Mouse (Mus musculus) MEL (cell line): ENCODE results near the gene Adck2. TPM values are rescaled to one million over a fixed set of nuclear protein-coding genes. Genes with fewer than 3 reads are reported as not detected.

Experiments
- DNase-seq: peaks from one replicate; pipeline ENCODE4 v3.0.0; 2011; ENCODE audit warnings: low read depth, low spot score
- H3K27ac ChIP-seq: 2 replicates; pipeline ENCODE4 v1.5.1; 2012; ENCODE audit warnings: low read depth, mild to moderate bottlenecking, control low read depth, low read length, moderate library complexity; ENCODE audit not compliant: control insufficient read depth
- H3K27me3 ChIP-seq, 2 experiments: fragments of 150-350 bp in 1 of 2; sonication (generic) in 1 of 2; 2 replicates each; pipeline ENCODE4 v1.6.1; 2012; ENCODE audit warnings: low read length in 2 of 2, mild to moderate bottlenecking in 2 of 2, improper control_type of control experiment in 1 of 2, moderate library complexity in 1 of 2; ENCODE audit not compliant: insufficient read depth in 2 of 2, control insufficient read depth in 1 of 2
- H3K36me3 ChIP-seq, 2 experiments: 2 replicates each; pipeline ENCODE4 v1.6.1; 2012 to 2014; ENCODE audit warnings: low read length in 2 of 2, improper control_type of control experiment in 1 of 2, inconsistent platforms in 1 of 2, mild to moderate bottlenecking in 1 of 2; ENCODE audit not compliant: insufficient read depth in 2 of 2, control insufficient read depth in 1 of 2
- H3K4me1 ChIP-seq, 2 experiments: fragments of 150-350 bp in 1 of 2; sonication (generic) in 1 of 2; 2 replicates each; pipeline ENCODE4 v1.6.1; 2012; ENCODE audit warnings: low read length in 2 of 2, improper control_type of control experiment in 1 of 2, mild to moderate bottlenecking in 1 of 2; ENCODE audit not compliant: insufficient read depth in 2 of 2, control insufficient read depth in 1 of 2
- H3K4me3 ChIP-seq, 2 experiments: fragments of 150-350 bp in 1 of 2; sonication (generic) in 1 of 2; 2 replicates each; pipeline ENCODE4 v1.5.1; 2012; ENCODE audit warnings: low read depth in 2 of 2, low read length in 2 of 2, mild to moderate bottlenecking in 2 of 2, moderate library complexity in 2 of 2, control low read depth in 1 of 2, improper control_type of control experiment in 1 of 2; ENCODE audit not compliant: control insufficient read depth in 1 of 2, insufficient read depth in 1 of 2
- H3K79me2 ChIP-seq: 2 replicates; pipeline ENCODE4 v1.6.1; 2012; ENCODE audit warnings: mild to moderate bottlenecking, low read length, moderate library complexity; ENCODE audit not compliant: control insufficient read depth, poor library complexity, insufficient read depth
- H3K9ac ChIP-seq: 2 replicates; pipeline ENCODE4 v1.6.1; 2012; ENCODE audit warnings: low read depth, mild to moderate bottlenecking, control low read depth, low read length, moderate library complexity; ENCODE audit not compliant: control insufficient read depth, poor library complexity, severe bottlenecking
- H3K9me3 ChIP-seq: fragments of 150-350 bp; sonication (generic); replicated peaks from 2 replicates; pipeline ENCODE4 v1.6.1; 2012; ENCODE audit warnings: mild to moderate bottlenecking, low read length, improper control_type of control experiment, moderate library complexity; ENCODE audit not compliant: insufficient read depth
- BHLHE40 ChIP-seq: IDR thresholded peaks from 2 replicates; pipeline ENCODE4 v1.6.1; 2012; ENCODE audit warnings: low read depth, mild to moderate bottlenecking, inconsistent platforms, low read length, improper control_type of control experiment, borderline replicate concordance
- CHD1 ChIP-seq: IDR thresholded peaks from 2 replicates; pipeline ENCODE4 v1.6.1; 2012; ENCODE audit warnings: low read depth, mild to moderate bottlenecking, inconsistent platforms, low read length, improper control_type of control experiment
- CHD2 ChIP-seq: IDR thresholded peaks from 2 replicates; pipeline ENCODE4 v1.6.1; 2011; ENCODE audit warnings: low read length, improper control_type of control experiment
- CTCF ChIP-seq, 3 experiments: IDR thresholded peaks in 2 of 3; conservative IDR thresholded peaks in 1 of 3; 2 replicates each; pipeline ENCODE4 v1.5.1; 2011 to 2012; ENCODE audit warnings: low read length in 3 of 3, low read depth in 2 of 3, mild to moderate bottlenecking in 2 of 3, improper control_type of control experiment in 1 of 3, inconsistent platforms in 1 of 3, mixed read lengths in 1 of 3, moderate library complexity in 1 of 3; ENCODE audit not compliant: control insufficient read depth in 1 of 3, insufficient read depth in 1 of 3, poor library complexity in 1 of 3, severe bottlenecking in 1 of 3
- E2F4 ChIP-seq: IDR thresholded peaks from 2 replicates; pipeline ENCODE4 v1.6.1; 2011; ENCODE audit warnings: low read depth, low read length, improper control_type of control experiment, borderline replicate concordance
- ELF1 ChIP-seq: IDR thresholded peaks from 2 replicates; pipeline ENCODE4 v1.6.1; 2014; ENCODE audit warnings: low read depth, mild to moderate bottlenecking, inconsistent platforms, low read length, improper control_type of control experiment, moderate library complexity
- EP300 ChIP-seq, 2 experiments: IDR thresholded peaks; 2 replicates each; pipeline ENCODE4 v1.6.1; 2011; ENCODE audit warnings: improper control_type of control experiment in 2 of 2, low read length in 2 of 2, low read depth in 1 of 2, mild to moderate bottlenecking in 1 of 2
- ETS1 ChIP-seq: IDR thresholded peaks from 2 replicates; pipeline ENCODE4 v1.6.1; 2012; ENCODE audit warnings: low read depth, mild to moderate bottlenecking, inconsistent platforms, low read length, improper control_type of control experiment, moderate library complexity
- GABPA ChIP-seq: IDR thresholded peaks from 2 replicates; pipeline ENCODE4 v1.6.1; 2012; ENCODE audit warnings: low read depth, mild to moderate bottlenecking, inconsistent platforms, low read length, improper control_type of control experiment, moderate library complexity
- GATA1 ChIP-seq: IDR thresholded peaks from 2 replicates; pipeline ENCODE4 v1.6.1; 2011; ENCODE audit warnings: low read depth, low read length, improper control_type of control experiment
- HCFC1 ChIP-seq: IDR thresholded peaks from 2 replicates; pipeline ENCODE4 v1.6.1; 2012; ENCODE audit warnings: low read depth, mild to moderate bottlenecking, inconsistent platforms, low read length, improper control_type of control experiment, moderate library complexity
- JUND ChIP-seq: IDR thresholded peaks from 2 replicates; pipeline ENCODE4 v1.6.1; 2011; ENCODE audit warnings: low read depth, mild to moderate bottlenecking, improper control_type of control experiment, low read length
- KAT2A ChIP-seq: conservative IDR thresholded peaks from 2 replicates; pipeline ENCODE4 v1.6.1; 2012; ENCODE audit warnings: low read depth, low read length, improper control_type of control experiment, inconsistent platforms
- MAX ChIP-seq: IDR thresholded peaks from 2 replicates; pipeline ENCODE4 v1.6.1; 2011; ENCODE audit warnings: low read length, improper control_type of control experiment
- MAZ ChIP-seq: IDR thresholded peaks from 2 replicates; pipeline ENCODE4 v1.6.1; 2012; ENCODE audit warnings: low read depth, mild to moderate bottlenecking, inconsistent platforms, low read length, improper control_type of control experiment
- MEF2A ChIP-seq: IDR thresholded peaks from 2 replicates; pipeline ENCODE4 v1.6.1; 2014; ENCODE audit warnings: low read depth, mild to moderate bottlenecking, inconsistent platforms, low read length, improper control_type of control experiment; ENCODE audit not compliant: poor library complexity, insufficient replicate concordance, severe bottlenecking; ENCODE audit errors: extremely low read depth
- MXI1 ChIP-seq: IDR thresholded peaks from 2 replicates; pipeline ENCODE4 v1.6.1; 2011; ENCODE audit warnings: mild to moderate bottlenecking, low read depth, low read length, improper control_type of control experiment
- MYC ChIP-seq: IDR thresholded peaks from 2 replicates; pipeline ENCODE4 v1.6.1; 2011; ENCODE audit warnings: low read depth, mild to moderate bottlenecking, low read length, improper control_type of control experiment, moderate library complexity
- NELFE ChIP-seq: IDR thresholded peaks from 2 replicates; pipeline ENCODE4 v1.6.1; 2011; ENCODE audit warnings: low read depth, low read length, improper control_type of control experiment
- NRF1 ChIP-seq: IDR thresholded peaks from 2 replicates; pipeline ENCODE4 v1.6.1; 2014; ENCODE audit warnings: low read depth, mild to moderate bottlenecking, inconsistent platforms, low read length, improper control_type of control experiment, moderate library complexity; ENCODE audit not compliant: poor library complexity, insufficient read depth, severe bottlenecking
- POLR2A ChIP-seq, 2 experiments: IDR thresholded peaks; 2 replicates each; pipeline ENCODE4 v1.6.1; 2011 to 2012; ENCODE audit warnings: low read length in 2 of 2, mild to moderate bottlenecking in 2 of 2, control low read depth in 1 of 2, improper control_type of control experiment in 1 of 2, low read depth in 1 of 2, moderate library complexity in 1 of 2; ENCODE audit not compliant: control insufficient read depth in 1 of 2, insufficient read depth in 1 of 2, poor library complexity in 1 of 2
- POLR2AphosphoS2 ChIP-seq: IDR thresholded peaks from 2 replicates; pipeline ENCODE4 v1.6.1; 2011; ENCODE audit warnings: low read length, improper control_type of control experiment
- POLR2AphosphoS5 ChIP-seq: IDR thresholded peaks from 2 replicates; pipeline ENCODE4 v1.6.1; 2012; ENCODE audit warnings: low read depth, borderline replicate concordance, mild to moderate bottlenecking, inconsistent platforms, low read length, moderate library complexity, mixed read lengths
- RAD21 ChIP-seq: IDR thresholded peaks from 2 replicates; pipeline ENCODE4 v1.6.1; 2011; ENCODE audit warnings: mild to moderate bottlenecking, low read depth, low read length, improper control_type of control experiment
- RCOR1 ChIP-seq: IDR thresholded peaks from 2 replicates; pipeline ENCODE4 v1.6.1; 2012; ENCODE audit warnings: low read depth, mild to moderate bottlenecking, inconsistent platforms, low read length, improper control_type of control experiment
- SMC3 ChIP-seq: IDR thresholded peaks from 2 replicates; pipeline ENCODE4 v1.6.1; 2011; ENCODE audit warnings: low read depth, low read length, improper control_type of control experiment
- TAL1 ChIP-seq: IDR thresholded peaks from 2 replicates; pipeline ENCODE4 v1.6.1; 2012; ENCODE audit warnings: mild to moderate bottlenecking, inconsistent platforms, low read length, moderate library complexity, mixed read lengths
- TBP ChIP-seq: IDR thresholded peaks from 2 replicates; pipeline ENCODE4 v1.8.0; 2011; ENCODE audit warnings: low read depth, low read length, improper control_type of control experiment
- TCF12 ChIP-seq: IDR thresholded peaks from 2 replicates; pipeline ENCODE4 v1.6.1; 2014; ENCODE audit warnings: low read depth, mild to moderate bottlenecking, inconsistent platforms, low read length, improper control_type of control experiment, moderate library complexity
- UBTF ChIP-seq: IDR thresholded peaks from 2 replicates; pipeline ENCODE4 v1.6.1; 2012; ENCODE audit warnings: low read depth, mild to moderate bottlenecking, inconsistent platforms, low read length, improper control_type of control experiment, moderate library complexity, borderline replicate concordance; ENCODE audit not compliant: insufficient read depth
- USF1 ChIP-seq: IDR thresholded peaks from 2 replicates; pipeline ENCODE4 v1.6.1; 2014; ENCODE audit warnings: low read depth, mild to moderate bottlenecking, inconsistent platforms, low read length, improper control_type of control experiment, moderate library complexity
- USF2 ChIP-seq, 2 experiments: IDR thresholded peaks; 2 replicates each; pipeline ENCODE4 v1.6.1; 2011 to 2012; ENCODE audit warnings: improper control_type of control experiment in 2 of 2, low read length in 2 of 2, borderline replicate concordance in 1 of 2, inconsistent platforms in 1 of 2, low read depth in 1 of 2, mild to moderate bottlenecking in 1 of 2; ENCODE audit not compliant: insufficient read depth in 1 of 2
- ZC3H11A ChIP-seq: IDR thresholded peaks from 2 replicates; pipeline ENCODE4 v1.6.1; 2012; ENCODE audit warnings: low read depth, mild to moderate bottlenecking, inconsistent platforms, low read length, improper control_type of control experiment
- ZMIZ1 ChIP-seq: IDR thresholded peaks from 2 replicates; pipeline ENCODE4 v1.6.1; 2012; ENCODE audit warnings: low read depth, mild to moderate bottlenecking, inconsistent platforms, low read length, improper control_type of control experiment, moderate library complexity
- ZNF384 ChIP-seq: IDR thresholded peaks from 2 replicates; pipeline ENCODE4 v1.6.1; 2012; ENCODE audit warnings: low read depth, mild to moderate bottlenecking, inconsistent platforms, low read length, improper control_type of control experiment
- polyA plus RNA-seq, 2 experiments: library from polyadenylated mRNA; stranded (reverse) in 1 of 2; unstranded in 1 of 2; fragments of >175 nt in 1 of 2; fragments of >200 nt in 1 of 2; gene quantifications; 2 replicates each; pipeline versions ENCODE4 v1.2.1 to v1.2.4; 2012; ENCODE audit warnings: low replicate concordance in 2 of 2, low read depth in 1 of 2; ENCODE audit not compliant: insufficient read length in 2 of 2, insufficient read depth in 1 of 2, missing spikeins in 1 of 2
- total RNA-seq: library from RNA; depleted of rRNA; stranded (reverse); fragments of 300-350 nt; gene quantifications from 2 replicates; pipeline ENCODE4 v1.2.3, GENCODE M21; 2012; rRNA removed

Gene Adck2
- total RNA-seq (8.1 and 11.0 TPM in 2 replicates), polyA plus RNA-seq (10 to 100 TPM in 1 of 2 experiments, not detected in 1; 11.6 TPM)

GRCm38 (mm10) chr6:39573791-39574554 is at the start of gene Adck2:
Adck2 (plus strand) TSS chr6:39573873.
- peaks cover 0 to 8% of the 10 kb centered on the region in 2 experiments; a peak in 2 of 4 replicates for H3K36me3 ChIP-seq
- peaks cover 5% of the 10 kb centered on the region; the same call in 1 of the 2 replicates for H3K79me2 ChIP-seq
- H3K9me3 ChIP-seq = no peaks in the 10 kb centered on the region
- H3K27me3 ChIP-seq = no peaks in the 10 kb centered on the region
- peak within 1 kb of the TSS; percentile 94 for H3K9ac ChIP-seq
- peak; percentile 90 for DNase-seq
- peaks cover 4 to 8% of the 10 kb centered on the region in 2 experiments; a peak in 3 of 4 replicates for H3K4me1 ChIP-seq
- peak within 1 kb of the TSS; percentile 65 for H3K27ac ChIP-seq
- H3K4me3 ChIP-seq = peak within 1 kb of the TSS; percentile 81 to 96
- TF ChIP-seq GABPA = no peak
- no peak for TF ChIP-seq RAD21
- TF ChIP-seq MAX = 0 out of 2 replicates have a peak, but pooled peaks have one; percentile 20
- TF ChIP-seq CHD1 = no peak
- no peak for TF ChIP-seq POLR2AphosphoS5
- TF ChIP-seq POLR2AphosphoS2 = no peak
- TF ChIP-seq NRF1 = no peak
- no peak for TF ChIP-seq RCOR1
- peak; percentile 56 to 86; a peak in 3 of 4 replicates for TF ChIP-seq POLR2A (IDR thresholded peaks at IDR 0.05; ENCODE audit: control insufficient read depth in 1 of 2, insufficient read depth in 1 of 2, low read depth in 1 of 2, low read length in 2 of 2, poor library complexity in 1 of 2)
- TF ChIP-seq CTCF (IDR thresholded peaks at IDR 0.05 in 2 of 3, conservative IDR thresholded peaks at IDR 0.05 in 1 of 3; ENCODE audit: control insufficient read depth in 1 of 3, insufficient read depth in 1 of 3, low read depth in 2 of 3, low read length in 3 of 3, poor library complexity in 1 of 3, severe bottlenecking in 1 of 3) = peak in 2 of 3 experiments; percentile 33 to 52; a peak in 4 of 6 replicates
- TF ChIP-seq KAT2A = no peak
- no peak for TF ChIP-seq ZC3H11A
- TF ChIP-seq CHD2 = no peak
- TF ChIP-seq E2F4 = no peak
- peak; percentile 80 for TF ChIP-seq TBP
- TF ChIP-seq ELF1 = peak; percentile 93
- TF ChIP-seq UBTF = peak; percentile 84; the same call in 1 of the 2 replicates
- no peak for TF ChIP-seq MAZ
- no peak for TF ChIP-seq TAL1
- TF ChIP-seq GATA1 = no peak
- peak; percentile 52 for TF ChIP-seq TCF12
- TF ChIP-seq MYC = no peak
- TF ChIP-seq BHLHE40 = no peak
- peak; percentile 83 for TF ChIP-seq HCFC1
- no peak for TF ChIP-seq EP300 (IDR thresholded peaks at IDR 0.05; ENCODE audit: low read depth in 1 of 2, low read length in 2 of 2)
- TF ChIP-seq JUND = no peak
- TF ChIP-seq MEF2A = no peak
- no peak for TF ChIP-seq ZNF384
- TF ChIP-seq USF1 = no peak
- TF ChIP-seq ETS1 = no peak
- peak; percentile 55; the same call in 1 of the 2 replicates for TF ChIP-seq MXI1
- TF ChIP-seq USF2 (IDR thresholded peaks at IDR 0.05; ENCODE audit: borderline replicate concordance in 1 of 2, insufficient read depth in 1 of 2, low read depth in 1 of 2, low read length in 2 of 2) = no peak
- no peak for TF ChIP-seq SMC3
- no peak; the same call in 1 of the 2 replicates for TF ChIP-seq ZMIZ1
- peak; percentile 84 for TF ChIP-seq NELFE
